Mouse (Mus musculus): ENCODE measurements around the gene Tnfrsf4.

The Tnfrsf4 gene

DNA sequence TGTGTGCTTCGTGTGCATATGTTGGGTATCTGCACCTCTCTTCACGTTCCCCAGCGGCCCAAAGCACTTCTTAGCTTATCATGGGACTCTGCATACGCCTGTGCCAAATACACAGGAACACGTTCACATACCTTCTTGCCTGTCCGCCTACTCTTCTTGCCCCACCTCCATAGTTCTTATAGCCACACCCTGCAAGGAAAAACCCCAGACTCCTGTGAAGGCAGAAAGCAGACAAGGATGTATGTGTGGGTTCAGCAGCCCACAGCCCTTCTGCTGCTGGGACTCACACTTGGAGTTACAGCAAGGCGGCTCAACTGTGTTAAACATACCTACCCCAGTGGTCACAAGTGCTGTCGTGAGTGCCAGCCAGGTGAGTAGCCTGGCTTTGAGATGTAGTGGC, at the start of gene Tnfrsf4:
Gene Tnfrsf4, plus strand, starts transcription at position 207 of the 400 bp plus-strand sequence.
- no peak for DNase-seq (ENCODE audit: low read depth, low spot score)

GRCm38 (mm10) chr4:155964396-155964795, 49.2 kb upstream of the Tnfrsf4 start:
- DNase-seq (ENCODE audit: low read depth, low spot score): no peak

GRCm38 (mm10) chr4:155969043-155969653, 44.5 kb upstream of the Tnfrsf4 start:
- DNase-seq (ENCODE audit: low read depth, low spot score): no peak

- DNase-seq (ENCODE audit: low read depth, low spot score): no peak
Observed at GRCm38 (mm10) chr4:155970286-155970685, 43.4 kb upstream of the Tnfrsf4 start.

GRCm38 (mm10) chr4:155972651-155973050, 41.0 kb upstream of the Tnfrsf4 start:
- DNase-seq (ENCODE audit: low read depth, low spot score): no peak

DNA sequence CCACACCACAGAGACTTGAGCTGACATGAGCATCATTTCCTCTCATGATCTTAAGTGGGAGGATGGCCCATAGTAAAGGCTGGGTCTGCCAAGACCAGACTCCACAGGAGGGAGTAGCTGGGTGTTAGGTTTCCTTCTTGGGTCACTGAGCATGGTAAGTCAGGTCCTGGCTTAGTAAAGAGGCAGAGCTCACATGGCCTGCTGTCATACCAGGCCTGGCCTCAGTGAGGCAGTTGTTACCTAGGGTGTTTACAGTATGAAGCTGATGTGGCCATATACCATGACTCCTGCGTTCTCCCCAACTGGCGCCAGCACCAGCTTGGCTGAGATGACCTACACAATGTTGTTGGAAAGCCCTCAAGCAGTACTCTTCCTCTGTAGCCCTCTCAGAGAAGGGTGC, 40.4 kb upstream of the Tnfrsf4 start:
- DNase-seq (ENCODE audit: low read depth, low spot score): no peak

DNA sequence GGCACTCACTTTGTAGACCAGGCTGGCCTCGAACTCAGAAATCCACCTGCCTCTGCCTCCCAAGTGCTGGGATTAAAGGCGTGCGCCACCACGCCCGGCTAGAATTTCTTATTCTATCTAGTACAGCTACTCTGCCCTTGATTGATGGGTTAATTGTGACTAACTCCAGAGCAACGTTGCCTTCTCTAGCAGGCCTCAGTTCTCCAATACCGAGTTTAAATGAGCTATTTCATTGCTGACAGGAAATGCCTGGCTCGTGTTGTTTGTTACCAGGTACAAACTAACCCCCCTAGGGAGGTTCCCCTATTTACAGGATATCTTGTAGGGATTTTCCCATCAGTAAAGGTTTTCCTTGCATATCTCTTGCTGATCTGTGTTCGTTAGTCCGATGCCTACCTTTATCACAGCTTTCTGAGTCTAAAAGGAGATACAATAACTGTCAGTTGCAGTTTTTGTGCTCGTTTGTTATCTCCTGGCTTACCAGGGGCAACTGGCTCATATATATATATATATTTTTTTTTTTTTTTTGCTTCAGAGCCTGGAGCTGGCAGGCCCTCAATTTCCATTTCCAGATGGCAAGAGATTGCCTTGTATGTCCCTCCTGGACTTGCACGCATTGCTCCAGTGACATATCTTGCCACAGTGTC, 32.1 kb upstream of the Tnfrsf4 start:
- DNase-seq (ENCODE audit: low read depth, low spot score): no peak

GRCm38 (mm10) chr4:155983788-155984187, 29.9 kb upstream of the Tnfrsf4 start:
- no peak for DNase-seq (ENCODE audit: low read depth, low spot score)

DNA sequence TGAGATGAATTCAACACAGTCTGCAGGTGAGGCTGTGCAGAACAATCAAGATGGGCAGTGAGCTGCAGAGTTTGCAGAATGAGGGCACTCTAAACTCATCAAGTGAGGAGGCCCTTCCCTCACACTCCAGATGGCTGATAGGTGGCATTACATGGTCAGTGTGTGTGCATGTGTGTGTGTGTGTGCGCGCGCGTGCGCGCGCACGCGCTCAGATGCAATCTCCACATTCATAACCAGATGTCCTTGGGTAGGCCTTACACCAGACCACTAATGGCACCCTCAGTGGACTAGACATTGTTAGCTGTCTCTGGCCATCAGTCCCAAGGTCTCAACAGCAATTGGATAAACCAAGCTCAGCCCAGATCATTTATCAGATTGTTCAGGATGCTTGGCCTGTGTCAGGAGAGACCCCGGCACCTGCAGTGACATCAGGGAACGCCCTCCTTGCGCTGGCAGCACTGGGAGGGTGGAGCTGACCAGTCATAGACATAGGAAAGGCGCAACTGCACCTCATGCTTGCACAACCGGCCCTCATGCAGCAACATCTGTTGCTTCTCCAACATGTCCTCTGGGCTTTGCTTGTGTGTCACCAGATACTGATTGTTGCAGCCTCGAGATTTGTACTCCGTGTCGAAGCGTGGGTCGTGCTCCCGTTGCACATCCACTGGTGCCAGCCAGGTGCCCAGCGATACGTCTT, 22.3 kb upstream of the Tnfrsf4 start:
- DNase-seq (ENCODE audit: low read depth, low spot score): no peak

DNA sequence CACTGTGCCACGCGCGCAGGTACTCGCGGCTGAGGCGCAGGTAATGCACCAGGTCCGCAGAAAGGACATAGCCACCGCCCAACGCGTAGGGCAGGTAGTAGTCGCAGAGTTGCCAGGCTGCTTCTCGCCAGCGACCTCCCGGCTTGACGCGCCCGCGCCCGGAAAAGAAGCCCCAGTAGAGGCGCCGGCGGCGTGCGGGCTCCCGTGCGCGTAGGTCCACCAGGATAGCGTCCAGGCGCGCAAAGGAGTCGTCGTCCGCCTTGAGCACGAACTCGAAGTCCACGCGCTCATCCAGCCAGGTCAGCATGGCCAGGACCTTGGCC, 21.8 kb upstream of the Tnfrsf4 start:
- peak; percentile 21 for DNase-seq (ENCODE audit: low read depth, low spot score)

DNA sequence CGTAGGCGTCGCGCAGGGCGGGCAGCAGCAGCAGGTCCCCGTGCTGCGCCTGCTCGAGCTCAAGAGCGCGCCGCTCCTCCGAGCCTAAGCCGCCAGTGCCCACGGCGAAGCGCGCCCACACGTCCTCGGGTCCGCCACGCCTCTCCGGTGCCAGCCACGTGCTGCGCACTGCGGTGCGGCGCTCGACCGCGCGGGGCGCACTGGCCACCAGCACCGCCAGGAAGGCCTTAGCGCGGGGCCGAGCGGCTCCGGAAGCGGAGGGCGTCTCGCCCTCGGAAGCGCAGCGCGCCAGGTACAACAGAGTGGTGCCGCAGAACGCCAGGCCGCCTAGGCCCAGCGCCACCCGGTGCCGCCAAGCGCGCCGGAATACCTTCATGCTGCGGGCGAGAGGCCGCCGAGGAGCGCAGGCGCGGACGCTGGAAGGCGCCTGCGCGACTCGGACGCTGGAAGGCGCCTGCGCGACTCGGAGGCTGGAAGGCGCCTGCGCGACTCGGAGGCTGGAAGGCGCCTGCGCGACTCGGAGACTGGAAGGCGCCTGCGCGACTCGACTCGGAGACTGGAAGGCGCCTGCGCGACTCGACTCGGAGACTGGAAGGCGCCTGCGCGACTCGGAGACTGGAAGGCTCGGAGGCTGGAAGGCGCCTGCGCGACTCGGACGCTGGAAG, 21.3 kb upstream of the Tnfrsf4 start, which contains the start of the genes B3galt6 and Sdf4:
Gene B3galt6, minus strand, starts transcription at position 409 of the 665 bp plus-strand sequence.
Gene Sdf4, plus strand, starts transcription at position 632 of the 665 bp plus-strand sequence.
- DNase-seq (ENCODE audit: low read depth, low spot score): peak; percentile 96

- peak; percentile 96 for DNase-seq (ENCODE audit: low read depth, low spot score)
Observed at GRCm38 (mm10) chr4:155992906-155993547, 20.6 kb upstream of the Tnfrsf4 start.

DNA sequence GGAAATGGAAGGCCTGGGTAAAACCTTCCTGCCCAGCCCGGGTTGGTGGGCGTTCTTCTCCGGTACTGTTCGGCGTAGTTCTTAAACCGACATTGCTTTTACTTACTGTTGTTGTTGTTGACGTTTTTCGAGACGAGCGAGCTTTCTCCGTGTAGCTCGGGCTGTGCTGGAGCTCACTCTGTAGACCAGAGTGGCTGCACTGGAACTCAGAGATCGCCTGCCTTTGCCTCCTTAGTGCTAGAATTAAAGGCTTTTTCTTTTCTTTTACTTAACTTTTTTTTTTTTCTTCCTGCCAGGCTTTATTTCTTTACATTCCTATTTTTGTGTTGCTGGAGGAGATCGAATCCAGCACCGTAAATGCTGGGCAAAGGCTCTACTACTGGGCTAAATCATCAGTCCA, 20.0 kb upstream of the Tnfrsf4 start:
- no peak for DNase-seq (ENCODE audit: low read depth, low spot score)

DNA sequence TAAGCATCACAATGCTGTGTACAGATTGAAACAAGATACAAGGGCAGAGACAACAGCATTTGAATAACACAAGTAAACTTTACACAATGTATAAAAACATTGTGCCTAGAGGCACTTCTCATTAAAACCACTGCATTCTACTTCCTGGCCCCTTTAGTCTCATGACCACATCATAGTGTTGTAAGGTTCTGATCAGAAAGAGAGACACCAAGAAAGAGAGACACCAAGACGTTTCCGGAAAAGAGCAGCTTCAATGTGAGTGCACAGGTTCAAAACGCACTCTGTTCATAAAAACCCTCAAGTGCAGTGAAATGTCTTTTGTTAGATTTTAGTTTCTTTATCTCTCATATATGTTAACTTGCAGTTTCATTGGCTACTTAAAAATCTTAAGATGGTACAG, 9.5 kb upstream of the Tnfrsf4 start:
- DNase-seq (ENCODE audit: low read depth, low spot score): no peak

GRCm38 (mm10) chr4:156008369-156008768, 5.3 kb upstream of the Tnfrsf4 start:
- no peak for DNase-seq (ENCODE audit: low read depth, low spot score)

DNA sequence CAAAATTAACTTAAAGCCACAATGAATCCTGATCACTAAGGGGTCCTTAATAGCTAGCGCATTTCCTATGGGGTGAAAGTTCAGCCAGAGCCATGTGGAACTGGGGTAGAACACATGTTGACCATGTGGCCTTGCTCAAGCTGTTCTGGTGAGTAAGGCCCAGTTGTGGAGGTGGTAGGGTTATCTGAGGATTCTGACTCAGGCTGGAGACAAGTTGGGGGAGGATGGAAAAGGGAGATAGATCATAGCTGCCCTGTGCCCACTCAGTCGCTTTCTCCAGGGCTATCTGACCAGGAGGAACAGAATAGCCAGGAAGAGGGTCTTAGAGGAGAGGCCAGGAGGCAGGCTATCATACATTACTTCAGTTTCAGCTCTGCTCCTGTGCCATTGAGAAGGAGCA, 793 bp downstream of the Tnfrsf4 start:
- no peak for DNase-seq (ENCODE audit: low read depth, low spot score)

DNA sequence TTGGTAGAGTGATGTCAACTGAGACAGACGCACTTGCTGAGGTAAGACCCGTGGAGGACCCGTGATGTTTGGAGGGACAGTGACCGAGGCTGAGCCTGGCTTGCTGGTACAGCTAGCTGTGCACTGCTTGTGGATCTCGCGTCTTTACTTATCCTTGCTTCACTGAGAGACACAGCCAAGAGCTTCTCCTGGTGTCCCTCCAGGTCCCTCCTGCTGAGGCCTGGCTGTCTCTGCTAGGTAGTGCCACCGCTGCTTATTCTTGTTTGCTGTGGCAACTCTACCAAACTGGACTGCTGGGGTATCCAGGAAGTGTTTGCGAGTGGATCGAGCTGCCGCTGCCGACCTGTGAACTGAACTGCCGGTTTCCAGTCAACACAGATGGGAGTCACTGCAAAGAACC, 6.1 kb downstream of the Tnfrsf4 start:
- DNase-seq (ENCODE audit: low read depth, low spot score): no peak

DNA sequence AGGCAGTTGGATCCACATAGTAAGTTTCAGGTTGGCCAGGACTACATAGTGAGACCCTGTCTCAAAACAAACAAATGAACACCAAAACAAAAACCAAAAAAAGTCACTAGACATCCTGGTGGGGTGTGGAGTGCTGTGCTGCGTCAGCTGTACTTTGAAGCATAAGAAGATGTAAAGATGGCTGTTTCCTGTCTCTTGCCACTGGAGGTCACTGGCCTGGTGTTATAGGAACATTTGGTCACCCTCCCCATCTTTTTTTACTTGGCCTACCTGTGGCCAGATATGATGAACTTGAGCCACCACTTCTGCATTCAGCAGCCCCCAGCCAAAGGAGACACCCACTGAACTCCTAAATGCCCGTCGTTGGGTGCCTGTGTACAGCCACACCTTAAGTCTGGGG, 7.7 kb downstream of the Tnfrsf4 start:
- DNase-seq (ENCODE audit: low read depth, low spot score): no peak

GRCm38 (mm10) chr4:156021942-156022419, 8.3 kb downstream of the Tnfrsf4 start:
- no peak for DNase-seq (ENCODE audit: low read depth, low spot score)

- DNase-seq (ENCODE audit: low read depth, low spot score): no peak
Observed at GRCm38 (mm10) chr4:156023520-156023919, 9.9 kb downstream of the Tnfrsf4 start.

- DNase-seq (ENCODE audit: low read depth, low spot score): peak; percentile 87
Observed at GRCm38 (mm10) chr4:156024184-156024583, 10.5 kb downstream of the Tnfrsf4 start.

GRCm38 (mm10) chr4:156026013-156026412, 12.4 kb downstream of the Tnfrsf4 start, which contains the start of gene Tnfrsf18:
Tnfrsf18 (plus strand) TSS chr4:156026164.
- no peak for DNase-seq (ENCODE audit: low read depth, low spot score)
